Mouse (Mus musculus) CH12.LX (cell line): ENCODE measurements at regions not wholly inside any gene's neighbourhood (a gene's known extent, or its start where the extent isn't known, plus 50 kb on each side); places are given as distances from the start of the nearest gene placed in this dataset.
"Not testable (repeated sequence)": the region's sequence is repeated elsewhere in the genome, so short reads cannot be mapped to it uniquely, and the experiment has no call there.

Experiments used
- DNase-seq: peaks from one replicate; pipeline ENCODE4 v3.0.0-alpha.2; 2013; ENCODE audit errors: extremely low read depth
- H3K27ac ChIP-seq: 2 replicates; pipeline ENCODE4 v1.5.1; 2012; ENCODE audit warnings: low read depth, mild to moderate bottlenecking, control low read depth, moderate library complexity; ENCODE audit not compliant: insufficient read depth
- H3K27me3 ChIP-seq: replicated peaks from 2 replicates; pipeline ENCODE3; 2012; ENCODE audit warnings: inconsistent platforms
- H3K36me3 ChIP-seq, 2 experiments: replicated peaks in 1 of 2; 2 replicates each; pipeline versions ENCODE3 to v1.6.1; 2012; ENCODE audit warnings: inconsistent platforms in 1 of 2, low read length in 1 of 2, mild to moderate bottlenecking in 1 of 2, mixed read lengths in 1 of 2, moderate library complexity in 1 of 2; ENCODE audit not compliant: control insufficient read depth in 1 of 2, insufficient read depth in 1 of 2
- H3K4me1 ChIP-seq, 2 experiments: 2 replicates each; pipeline ENCODE4 v1.6.1; 2012; ENCODE audit warnings: inconsistent platforms in 1 of 2, moderate library complexity in 1 of 2; ENCODE audit not compliant: insufficient read depth in 2 of 2, control insufficient read depth in 1 of 2
- H3K4me2 ChIP-seq: 2 replicates; pipeline ENCODE4 v1.6.1; 2012; ENCODE audit warnings: low read depth, mild to moderate bottlenecking, control low read depth; ENCODE audit not compliant: poor library complexity, insufficient read depth, severe bottlenecking
- H3K4me3 ChIP-seq, 3 experiments: fragments of 150-350 bp in 1 of 3; sonication (generic) in 1 of 3; replicated peaks in 1 of 3; 2 replicates each; pipeline versions ENCODE3 to v1.5.1; 2011 to 2012; ENCODE audit warnings: low read depth in 2 of 3, low read length in 2 of 3, mild to moderate bottlenecking in 2 of 3, moderate library complexity in 2 of 3, control low read depth in 1 of 3, improper control_type of control experiment in 1 of 3, inconsistent platforms in 1 of 3, mixed read lengths in 1 of 3; ENCODE audit not compliant: poor library complexity in 1 of 3
- H3K79me2 ChIP-seq: replicated peaks from 2 replicates; pipeline ENCODE4 v1.6.1; 2012; ENCODE audit warnings: mild to moderate bottlenecking, moderate library complexity; ENCODE audit not compliant: control insufficient read depth, poor library complexity, insufficient read depth, severe bottlenecking; ENCODE audit errors: extremely low read depth
- H3K9ac ChIP-seq: 2 replicates; pipeline ENCODE4 v1.6.1; 2012; ENCODE audit warnings: low read depth, mild to moderate bottlenecking, control low read depth, moderate library complexity; ENCODE audit not compliant: insufficient read depth
- H3K9me3 ChIP-seq: replicated peaks from 2 replicates; pipeline ENCODE3; 2012; ENCODE audit warnings: low read length, inconsistent platforms, mixed read lengths
- CHD2 ChIP-seq: IDR thresholded peaks from 2 replicates; pipeline ENCODE4 v1.6.1; 2011; ENCODE audit warnings: low read length, improper control_type of control experiment
- E2F4 ChIP-seq: IDR thresholded peaks from 2 replicates; pipeline ENCODE4 v1.6.1; 2011; ENCODE audit warnings: low read depth, low read length, improper control_type of control experiment; ENCODE audit not compliant: insufficient replicate concordance
- ELF1 ChIP-seq: IDR thresholded peaks from 2 replicates; pipeline ENCODE4 v1.6.1; 2014; ENCODE audit warnings: low read depth, mild to moderate bottlenecking, inconsistent platforms, low read length, improper control_type of control experiment
- HCFC1 ChIP-seq: IDR thresholded peaks from 2 replicates; pipeline ENCODE4 v1.6.1; 2012; ENCODE audit warnings: low read depth, mild to moderate bottlenecking, inconsistent platforms, low read length, improper control_type of control experiment
- IRF4 ChIP-seq: IDR thresholded peaks from 2 replicates; pipeline ENCODE4 v1.6.1; 2014; ENCODE audit warnings: low read depth, mild to moderate bottlenecking, inconsistent platforms, low read length, improper control_type of control experiment
- MAFK ChIP-seq: IDR thresholded peaks from 2 replicates; pipeline ENCODE4 v1.6.1; 2011; ENCODE audit warnings: low read length, improper control_type of control experiment; ENCODE audit not compliant: insufficient replicate concordance
- MEF2A ChIP-seq: IDR thresholded peaks from 2 replicates; pipeline ENCODE4 v1.6.1; 2014; ENCODE audit warnings: low read depth, mild to moderate bottlenecking, inconsistent platforms, low read length, improper control_type of control experiment, borderline replicate concordance
- MYC ChIP-seq: IDR thresholded peaks from 2 replicates; pipeline ENCODE4 v1.6.1; 2011; ENCODE audit warnings: low read depth, mild to moderate bottlenecking, improper control_type of control experiment, low read length
- NELFE ChIP-seq: IDR thresholded peaks from 2 replicates; pipeline ENCODE4 v1.6.1; 2011; ENCODE audit warnings: low read depth, low read length, improper control_type of control experiment
- POLR2A ChIP-seq: IDR thresholded peaks from 2 replicates; pipeline ENCODE4 v1.6.1; 2011; ENCODE audit warnings: low read depth, mild to moderate bottlenecking, improper control_type of control experiment, low read length
- POLR2AphosphoS2 ChIP-seq: IDR thresholded peaks from 2 replicates; pipeline ENCODE4 v1.6.1; 2011; ENCODE audit warnings: low read depth, low read length, improper control_type of control experiment
- SMC3 ChIP-seq: IDR thresholded peaks from 2 replicates; pipeline ENCODE4 v1.6.1; 2011; ENCODE audit warnings: low read depth, low read length, improper control_type of control experiment
- UBTF ChIP-seq: IDR thresholded peaks from 2 replicates; pipeline ENCODE4 v1.6.1; 2012; ENCODE audit warnings: low read depth, mild to moderate bottlenecking, inconsistent platforms, low read length, improper control_type of control experiment, moderate library complexity
- USF1 ChIP-seq: IDR thresholded peaks from 2 replicates; pipeline ENCODE4 v1.6.1; 2014; ENCODE audit warnings: low read depth, mild to moderate bottlenecking, inconsistent platforms, low read length, improper control_type of control experiment
- ZMIZ1 ChIP-seq: IDR thresholded peaks from 2 replicates; pipeline ENCODE4 v1.6.1; 2012; ENCODE audit warnings: low read depth, mild to moderate bottlenecking, inconsistent platforms, low read length, improper control_type of control experiment
- dilution Hi-C: fragments of 300-500 bp; cut with MboI; formaldehyde crosslinking; loops from 2 replicates; pipeline ENCODE4 v1.14.3; 2020; ENCODE audit warnings: low sequenced_read_pairs; ENCODE audit not compliant: extremely low pct_unique_long_range_greater_than_20kb, extremely low pct_ligation_motif_present
- in situ Hi-C: fragments of 300-500 bp; cut with MboI; formaldehyde crosslinking; loops from 3 replicates; pipeline ENCODE4 v1.14.3; 2019; ENCODE audit warnings: low sequenced_read_pairs, low pct_ligation_motif_present, low pct_unique_long_range_greater_than_20kb, mixed read lengths

DNA sequence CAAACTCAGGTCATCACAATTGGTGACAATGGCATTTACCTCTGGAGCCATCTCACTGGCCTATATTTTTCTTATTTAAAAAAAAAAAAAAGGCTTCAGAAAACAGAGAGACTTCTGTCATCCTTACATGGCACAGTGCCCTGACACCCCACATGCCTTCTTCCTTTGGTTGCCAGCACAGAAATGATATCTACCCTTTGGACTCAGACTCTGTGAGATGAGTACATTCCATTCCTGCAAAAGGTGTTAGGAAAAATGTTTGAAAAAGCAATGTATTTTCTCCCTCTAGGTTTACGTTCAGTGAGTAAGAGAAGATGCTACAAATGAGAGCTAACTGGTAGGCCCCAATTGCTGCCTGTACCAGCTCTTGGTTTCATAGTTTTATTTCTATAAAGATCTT, 99.9 kb upstream of the Ccdc122 start:
- no peak overlapping the region for H3K27ac ChIP-seq
- no peaks in the 10 kb centered on the region for H3K79me2 ChIP-seq
- no peak overlapping the region for H3K4me2 ChIP-seq
- TF ChIP-seq SMC3 (no peak), MYC (no peak), CHD2 (no peak), E2F4 (no peak)
- TF ChIP-seq, all 38 proteins: peak for 0
- no peaks in the 10 kb centered on the region for H3K4me1 ChIP-seq
- no peak overlapping the region for H3K9ac ChIP-seq
- no peak overlapping the region for H3K4me3 ChIP-seq
- DNase-seq, result no peak
- H3K9me3 ChIP-seq, result no peaks in the 10 kb centered on the region
- no peaks in the 10 kb centered on the region for H3K36me3 ChIP-seq
- no peaks in the 10 kb centered on the region for H3K27me3 ChIP-seq
- in situ Hi-C loops, result no loop called here
- dilution Hi-C loops, result no loop called here

- H3K79me2 ChIP-seq, H3K9me3 ChIP-seq, H3K27ac ChIP-seq, H3K27me3 ChIP-seq, H3K4me1 ChIP-seq, H3K9ac ChIP-seq, DNase-seq, dilution Hi-C loops, in situ Hi-C loops, H3K4me2 ChIP-seq, H3K4me3 ChIP-seq, H3K36me3 ChIP-seq: not testable (repeated sequence)
These were observed 100.5 kb upstream of the Ccdc122 start for GRCm38 (mm10) chr14:76936051-76936450.

- TF ChIP-seq E2F4, result no peak
- TF ChIP-seq NELFE, result no peak
- TF ChIP-seq ELF1, result no peak
- no peak for TF ChIP-seq POLR2A
- no peak for TF ChIP-seq USF1
- no peak for TF ChIP-seq MEF2A
- no peak for TF ChIP-seq ZMIZ1
- TF ChIP-seq UBTF, result no peak
- TF ChIP-seq MYC, result no peak
- no peak for TF ChIP-seq IRF4
- no peak for TF ChIP-seq HCFC1
- TF ChIP-seq POLR2AphosphoS2, result no peak
- no peak for TF ChIP-seq MAFK
- Histone ChIP-seq H3K27ac (no peak overlapping the region), H3K4me3 (no peak overlapping the region), H3K79me2 (no peaks in the 10 kb centered on the region), H3K9ac (no peak overlapping the region), H3K4me2 (no peak overlapping the region), H3K9me3 (no peaks in the 10 kb centered on the region), H3K27me3 (no peaks in the 10 kb centered on the region), H3K36me3 (no peaks in the 10 kb centered on the region), H3K4me1 (no peaks in the 10 kb centered on the region)
- dilution Hi-C loops (no loop called here), in situ Hi-C loops (no loop called here)
- no peak for DNase-seq
These were observed 101.1 kb upstream of the Ccdc122 start for GRCm38 (mm10) chr14:76935453-76935852.
